Mouse (Mus musculus): ENCODE measurements around the gene Gm13290.
"Not testable (repeated sequence)": the region's sequence is repeated elsewhere in the genome, so short reads cannot be mapped to it uniquely, and the experiment has no call there.

- TF ChIP-seq MAX (IDR thresholded peaks at IDR 0.05; ENCODE audit: low read length); CTCF (conservative IDR thresholded peaks at IDR 0.05 in 1 of 2, IDR thresholded peaks at IDR 0.05 in 1 of 2; ENCODE audit: low read depth in 2 of 2, low read length in 2 of 2); RAD21 (IDR thresholded peaks at IDR 0.05; ENCODE audit: low read depth, low read length); POLR2A (IDR thresholded peaks at IDR 0.05; ENCODE audit: low read depth, low read length); USF1 (IDR thresholded peaks at IDR 0.05; ENCODE audit: low read depth, low read length); HCFC1 (IDR thresholded peaks at IDR 0.05; ENCODE audit: low read depth, low read length); POLR2AphosphoS2 (IDR thresholded peaks at IDR 0.05; ENCODE audit: low read depth, low read length); EP300 (IDR thresholded peaks at IDR 0.05; ENCODE audit: low read length); ELF1 (IDR thresholded peaks at IDR 0.05; ENCODE audit: low read depth, low read length): not testable (repeated sequence)
Measured at GRCm38 (mm10) chr4:88758751-88759150, 14.9 kb upstream of the Gm13290 start.

Measured in CH12.LX (cell line).